Mouse (Mus musculus) megakaryocyte, embryonic 14.5 days (primary cell): Measurements from ENCODE around the gene Agpat2.

ENCODE experiments used
- FLI1 ChIP-seq: IDR thresholded peaks from 2 replicates; pipeline ENCODE4 v1.6.1; 2012; ENCODE audit warnings: low read length, inconsistent platforms, mixed read lengths
- GATA1 ChIP-seq: IDR thresholded peaks from 3 replicates; pipeline ENCODE4 v1.6.1; 2012; ENCODE audit warnings: mixed read lengths, low read length, inconsistent platforms, borderline replicate concordance

GRCm38 (mm10) chr2:26586294-26587043, 17.7 kb downstream of the Agpat2 start, which contains the start of gene Gm20532:
- no peak for TF ChIP-seq GATA1
- no peak for TF ChIP-seq FLI1
